Mouse (Mus musculus): ENCODE measurements at regions not wholly inside any gene's neighbourhood (a gene's known extent, or its start where the extent isn't known, plus 50 kb on each side); places are given as distances from the start of the nearest gene placed in this dataset.
A peak's percentile ranks its signal among the peaks of the same experiment; 100 is the strongest.

DNA sequence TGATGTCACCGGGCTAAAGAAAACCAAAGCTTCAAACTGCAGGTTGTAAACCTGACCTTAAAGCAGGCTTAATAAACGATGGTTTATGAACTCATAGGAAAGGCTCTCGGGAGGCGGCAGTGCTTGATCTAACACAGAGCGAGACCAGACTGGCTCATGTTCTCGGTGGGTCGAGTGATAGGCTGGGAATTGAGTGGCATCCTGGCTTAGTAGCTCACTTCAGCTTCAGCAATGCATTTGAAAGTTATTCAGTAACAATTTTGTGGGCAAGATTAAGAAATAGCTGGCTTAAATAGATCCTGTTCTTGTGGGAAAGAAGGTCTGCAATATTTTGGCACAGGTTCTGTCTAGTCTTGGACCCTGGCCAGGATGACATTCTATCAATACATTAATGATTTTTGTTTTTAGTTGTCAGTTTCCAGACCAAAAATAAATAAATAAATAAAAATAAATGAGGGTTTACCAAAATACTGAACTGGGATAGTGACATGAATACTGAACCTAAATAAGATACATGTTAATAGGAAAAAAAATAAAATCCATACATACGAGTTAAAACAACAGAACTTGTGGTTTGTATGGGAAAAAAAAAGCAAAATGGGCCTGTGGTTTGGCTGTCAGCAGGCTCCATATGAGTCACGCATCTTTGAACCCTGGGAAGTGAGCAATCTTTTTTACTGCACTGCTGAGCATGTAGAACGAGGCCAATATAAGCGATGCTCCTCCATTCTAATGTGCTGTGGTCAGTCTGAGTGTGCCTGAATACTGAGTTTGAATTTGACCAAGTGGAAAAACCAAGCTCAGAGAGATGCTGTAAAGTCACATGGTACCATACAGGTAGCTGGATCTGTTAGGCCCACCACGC, 68.7 kb upstream of the Ddit4l start:
- WGBS, result 49% methylated on average over 12 of the region's 12 CpGs
- no peak for ATAC-seq

GRCm38 (mm10) chr3:137560851-137561449, 60.5 kb upstream of the Ddit4l start:
- no peak for ATAC-seq
- no peaks in the 10 kb centered on the region for H3K27me3 ChIP-seq (replicated peaks; ENCODE audit: control insufficient read depth, insufficient read depth, low read length)
- no peak overlapping the region for H3K27ac ChIP-seq (ENCODE audit: low read depth, low read length)
- H3K9me3 ChIP-seq (ENCODE audit: control insufficient read depth), result no peaks in the 10 kb centered on the region
- H3K4me1 ChIP-seq (replicated peaks; ENCODE audit: control insufficient read depth, insufficient read depth, low read length), result no peaks in the 10 kb centered on the region
- no peaks in the 10 kb centered on the region for H3K36me3 ChIP-seq (ENCODE audit: control insufficient read depth, insufficient read depth)
- H3K4me2 ChIP-seq (replicated peaks; ENCODE audit: low read depth), result no peak overlapping the region
- no peak overlapping the region for H3K4me3 ChIP-seq (ENCODE audit: low read depth, low read length)
- no peak for TF ChIP-seq CTCF (IDR thresholded peaks at IDR 0.05; ENCODE audit: low read depth)
- H3K9ac ChIP-seq (ENCODE audit: low read depth, low read length), result no peak overlapping the region
- WGBS, result 58% methylated on average over 6 of the region's 6 CpGs

More for the DNA sequence above, 68.7 kb upstream of the Ddit4l start:
- Histone ChIP-seq H3K27ac (ENCODE audit: low read depth, low read length) (no peak overlapping the region), H3K4me1 (replicated peaks; ENCODE audit: control insufficient read depth, insufficient read depth, low read length) (no peaks in the 10 kb centered on the region), H3K27me3 (replicated peaks; ENCODE audit: control insufficient read depth, insufficient read depth, low read length) (no peaks in the 10 kb centered on the region), H3K9ac (ENCODE audit: low read depth, low read length) (no peak overlapping the region), H3K4me2 (replicated peaks; ENCODE audit: low read depth) (no peak overlapping the region), H3K4me3 (ENCODE audit: low read depth, low read length) (no peak overlapping the region), H3K36me3 (ENCODE audit: control insufficient read depth, insufficient read depth) (no peaks in the 10 kb centered on the region), H3K9me3 (ENCODE audit: control insufficient read depth) (no peaks in the 10 kb centered on the region)
- TF ChIP-seq CTCF (IDR thresholded peaks at IDR 0.05; ENCODE audit: low read depth), result no peak

GRCm38 (mm10) chr3:137561986-137562385, 59.4 kb upstream of the Ddit4l start:
- no peak overlapping the region for H3K4me3 ChIP-seq (ENCODE audit: low read depth, low read length)
- TF ChIP-seq CTCF (IDR thresholded peaks at IDR 0.05; ENCODE audit: low read depth), result no peak
- no peaks in the 10 kb centered on the region for H3K27me3 ChIP-seq (replicated peaks; ENCODE audit: control insufficient read depth, insufficient read depth, low read length)
- ATAC-seq, result no peak
- no peaks in the 10 kb centered on the region for H3K9me3 ChIP-seq (ENCODE audit: control insufficient read depth)
- no peak overlapping the region for H3K27ac ChIP-seq (ENCODE audit: low read depth, low read length)
- no peaks in the 10 kb centered on the region for H3K4me1 ChIP-seq (replicated peaks; ENCODE audit: control insufficient read depth, insufficient read depth, low read length)
- no peak overlapping the region for H3K9ac ChIP-seq (ENCODE audit: low read depth, low read length)
- H3K36me3 ChIP-seq (ENCODE audit: control insufficient read depth, insufficient read depth), result no peaks in the 10 kb centered on the region
- no peak overlapping the region for H3K4me2 ChIP-seq (replicated peaks; ENCODE audit: low read depth)
- WGBS, result 83% methylated on average over 2 of the region's 2 CpGs

DNA sequence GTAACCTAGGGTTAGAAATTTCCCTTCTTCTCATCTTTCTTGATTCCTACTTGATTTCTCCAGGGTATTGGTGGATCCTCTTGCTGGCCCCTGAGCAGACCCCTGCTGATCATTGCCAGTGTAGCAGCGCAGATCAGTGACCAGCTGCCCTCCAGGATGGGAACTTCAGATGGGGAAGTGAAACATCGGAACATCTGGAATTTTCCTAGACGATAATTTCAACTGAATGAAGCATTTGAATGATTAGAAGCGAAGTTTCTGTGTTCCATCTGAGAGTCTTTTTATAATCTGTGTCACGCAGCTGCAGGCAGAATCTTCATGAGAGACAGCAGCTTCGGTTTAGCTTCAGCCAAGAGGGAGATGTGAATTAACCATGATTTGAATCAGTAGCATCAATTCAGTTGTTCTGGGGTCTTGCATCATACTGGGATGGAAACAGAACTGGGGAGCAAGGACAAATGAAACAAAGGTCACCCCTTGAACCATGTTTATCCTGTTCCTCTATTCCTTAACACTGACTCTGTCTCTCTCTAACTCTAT, 57.8 kb upstream of the Ddit4l start:
- Histone ChIP-seq H3K9me3 (ENCODE audit: control insufficient read depth) (no peaks in the 10 kb centered on the region), H3K4me3 (ENCODE audit: low read depth, low read length) (no peak overlapping the region), H3K4me2 (replicated peaks; ENCODE audit: low read depth) (no peak overlapping the region), H3K27ac (ENCODE audit: low read depth, low read length) (no peak overlapping the region), H3K36me3 (ENCODE audit: control insufficient read depth, insufficient read depth) (no peaks in the 10 kb centered on the region), H3K4me1 (replicated peaks; ENCODE audit: control insufficient read depth, insufficient read depth, low read length) (no peaks in the 10 kb centered on the region; the same call in 1 of the 2 replicates), H3K27me3 (replicated peaks; ENCODE audit: control insufficient read depth, insufficient read depth, low read length) (no peaks in the 10 kb centered on the region), H3K9ac (ENCODE audit: low read depth, low read length) (no peak overlapping the region)
- TF ChIP-seq CTCF (IDR thresholded peaks at IDR 0.05; ENCODE audit: low read depth), result no peak
- 75% methylated on average over 6 of the region's 6 CpGs for WGBS
- ATAC-seq, result no peak

- Histone ChIP-seq H3K27me3 (replicated peaks; ENCODE audit: control insufficient read depth, insufficient read depth, low read length) (no peaks in the 10 kb centered on the region), H3K9ac (ENCODE audit: low read depth, low read length) (no peak overlapping the region), H3K9me3 (ENCODE audit: control insufficient read depth) (no peaks in the 10 kb centered on the region), H3K4me2 (replicated peaks; ENCODE audit: low read depth) (no peak overlapping the region), H3K27ac (ENCODE audit: low read depth, low read length) (no peak overlapping the region), H3K4me3 (ENCODE audit: low read depth, low read length) (no peak overlapping the region), H3K36me3 (ENCODE audit: control insufficient read depth, insufficient read depth) (no peaks in the 10 kb centered on the region), H3K4me1 (replicated peaks; ENCODE audit: control insufficient read depth, insufficient read depth, low read length) (no peaks in the 10 kb centered on the region; the same call in 1 of the 2 replicates)
- ATAC-seq, result no peak
- 61% methylated on average over 5 of the region's 5 CpGs for WGBS
- TF ChIP-seq CTCF (IDR thresholded peaks at IDR 0.05; ENCODE audit: low read depth), result no peak
Observed at GRCm38 (mm10) chr3:137564282-137564681, 57.1 kb upstream of the Ddit4l start.

- H3K4me3 ChIP-seq (ENCODE audit: low read depth, low read length), result no peak overlapping the region
- H3K4me1 ChIP-seq (replicated peaks; ENCODE audit: control insufficient read depth, insufficient read depth, low read length), result no peaks in the 10 kb centered on the region; the same call in 1 of the 2 replicates
- H3K9me3 ChIP-seq (ENCODE audit: control insufficient read depth), result no peaks in the 10 kb centered on the region
- H3K27me3 ChIP-seq (replicated peaks; ENCODE audit: control insufficient read depth, insufficient read depth, low read length), result no peaks in the 10 kb centered on the region
- peak; percentile 98 for ATAC-seq
- peak overlapping the region; percentile 68 for H3K27ac ChIP-seq (ENCODE audit: low read depth, low read length)
- 0 out of 2 replicates have a peak overlapping the region, but pooled peaks have one; percentile 21 for H3K4me2 ChIP-seq (replicated peaks; ENCODE audit: low read depth)
- H3K9ac ChIP-seq (ENCODE audit: low read depth, low read length), result no peak overlapping the region
- 61% methylated on average over 2 of the region's 2 CpGs for WGBS
- no peaks in the 10 kb centered on the region for H3K36me3 ChIP-seq (ENCODE audit: control insufficient read depth, insufficient read depth)
- no peak for TF ChIP-seq CTCF (IDR thresholded peaks at IDR 0.05; ENCODE audit: low read depth)
Observed at GRCm38 (mm10) chr3:137568580-137569313, 52.7 kb upstream of the Ddit4l start.
